Mouse (Mus musculus) stomach, embryonic 15.5 days (tissue): ENCODE measurements at regions not wholly inside any gene's neighbourhood (a gene's known extent, or its start where the extent isn't known, plus 50 kb on each side); places are given as distances from the start of the nearest gene placed in this dataset.

ENCODE experiments used
- ATAC-seq: fragments of 200-750 bp; cut with Nextera tagmentation; 2 replicates; pipeline ENCODE4 v1.8.0; 2017; ENCODE audit warnings: low read depth, moderate number of reproducible peaks, moderate TSS enrichment; ENCODE audit not compliant: insufficient read depth, low FRiP score
- H3K27ac ChIP-seq: fragments of 300-500 bp; sonication (generic); 2 replicates; pipeline ENCODE4 v1.5.1; 2015; ENCODE audit warnings: mild to moderate bottlenecking, inconsistent platforms
- H3K27me3 ChIP-seq: fragments of 300-500 bp; sonication (generic); replicated peaks from 2 replicates; pipeline ENCODE4 v1.6.1; 2015; ENCODE audit warnings: inconsistent platforms
- H3K36me3 ChIP-seq: fragments of 300-500 bp; sonication (generic); 2 replicates; pipeline ENCODE4 v1.6.1; 2015; ENCODE audit warnings: inconsistent platforms
- H3K4me1 ChIP-seq: fragments of 300-500 bp; sonication (generic); 2 replicates; pipeline ENCODE4 v1.6.1; 2015; ENCODE audit warnings: inconsistent platforms
- H3K4me2 ChIP-seq: fragments of 300-500 bp; sonication (generic); 2 replicates; pipeline ENCODE4 v1.6.1; 2015; ENCODE audit warnings: mild to moderate bottlenecking, inconsistent platforms
- H3K4me3 ChIP-seq: fragments of 300-500 bp; sonication (generic); replicated peaks from 2 replicates; pipeline ENCODE4 v1.5.1; 2015; ENCODE audit warnings: inconsistent platforms
- H3K9ac ChIP-seq: fragments of 300-500 bp; sonication (generic); 2 replicates; pipeline ENCODE4 v1.6.1; 2015; ENCODE audit warnings: inconsistent platforms
- H3K9me3 ChIP-seq: fragments of 300-500 bp; sonication (generic); 2 replicates; pipeline ENCODE4 v1.6.1; 2016; ENCODE audit warnings: inconsistent platforms
- WGBS: fragments of 180-500 bp; shearing (Covaris S2); methylation state at CpG from one replicate; pipeline ENCODE4 v1.1.7; 2015; 5-methylcytosine and 5-hydroxymethylcytosine counted together

DNA sequence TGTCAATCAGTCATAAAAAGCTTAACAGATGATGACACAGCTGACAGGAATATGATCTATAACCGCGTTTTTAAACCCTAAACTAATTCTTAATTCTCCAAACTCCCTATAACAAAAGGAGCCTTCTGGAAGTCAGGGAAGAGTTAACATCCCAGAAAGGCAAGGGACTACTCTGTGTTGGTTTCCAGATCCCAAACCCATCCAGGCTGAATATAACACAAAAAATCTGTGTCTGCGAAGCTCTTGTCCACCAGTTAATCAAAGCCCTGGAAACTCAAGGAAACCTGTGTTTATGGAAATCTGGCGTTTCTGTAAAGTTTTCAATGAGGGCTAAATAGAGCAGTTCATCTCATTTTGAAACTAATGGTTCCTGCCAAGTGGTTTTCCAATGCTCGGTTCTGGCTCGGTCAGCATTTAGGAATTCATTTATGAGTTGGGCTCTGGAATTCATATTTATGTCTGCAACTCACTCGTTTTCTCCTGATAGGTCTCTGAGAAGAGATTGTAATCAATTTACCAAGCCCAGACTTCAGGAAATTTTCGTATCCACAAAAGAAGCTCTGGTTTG is 199.8 kb downstream of the Hlx start:
- WGBS = 49% methylated on average over 8 of the region's 8 CpGs
- no peak overlapping the region for H3K27ac ChIP-seq
- no peak overlapping the region for H3K9ac ChIP-seq
- H3K27me3 ChIP-seq = no peaks in the 10 kb centered on the region
- H3K9me3 ChIP-seq = no peaks in the 10 kb centered on the region
- no peaks in the 10 kb centered on the region for H3K4me1 ChIP-seq
- H3K4me2 ChIP-seq = no peak overlapping the region
- no peak overlapping the region for H3K4me3 ChIP-seq
- ATAC-seq = no peak
- H3K36me3 ChIP-seq = no peaks in the 10 kb centered on the region

GRCm38 (mm10) chr1:184530606-184531320 is 201.7 kb downstream of the Hlx start:
- no peak for ATAC-seq
- Histone ChIP-seq H3K4me2 (no peak overlapping the region), H3K4me1 (no peaks in the 10 kb centered on the region), H3K9ac (no peak overlapping the region), H3K27me3 (no peaks in the 10 kb centered on the region), H3K9me3 (no peaks in the 10 kb centered on the region), H3K4me3 (no peak overlapping the region), H3K36me3 (no peaks in the 10 kb centered on the region), H3K27ac (no peak overlapping the region)
- 63% methylated on average over 3 of the region's 3 CpGs for WGBS

DNA sequence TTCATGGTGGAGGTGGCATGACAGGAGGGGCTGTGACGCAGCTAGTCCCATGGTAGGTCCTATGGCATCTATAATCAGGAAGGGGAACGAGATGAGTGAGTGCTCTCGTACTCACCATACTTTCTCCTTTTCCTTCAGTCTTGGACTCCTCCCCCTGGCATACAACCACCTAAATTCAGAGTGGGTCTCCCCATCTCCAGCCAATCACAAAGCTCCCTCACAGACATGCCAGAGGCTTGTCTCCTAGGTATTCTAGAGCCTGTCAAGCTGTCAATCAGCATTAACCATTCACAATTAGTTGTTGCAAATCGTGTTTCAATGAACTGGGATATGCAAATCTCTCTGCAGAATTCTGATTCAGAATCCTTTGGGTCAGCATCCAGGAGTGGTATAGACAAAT is 206.7 kb downstream of the Hlx start:
- Histone ChIP-seq H3K4me2 (no peak overlapping the region), H3K4me1 (no peaks in the 10 kb centered on the region), H3K27me3 (no peaks in the 10 kb centered on the region), H3K4me3 (no peak overlapping the region), H3K9ac (no peak overlapping the region), H3K9me3 (no peaks in the 10 kb centered on the region), H3K27ac (no peak overlapping the region), H3K36me3 (no peaks in the 10 kb centered on the region)
- ATAC-seq = no peak
- 79% methylated on average over 4 of the region's 4 CpGs for WGBS

DNA sequence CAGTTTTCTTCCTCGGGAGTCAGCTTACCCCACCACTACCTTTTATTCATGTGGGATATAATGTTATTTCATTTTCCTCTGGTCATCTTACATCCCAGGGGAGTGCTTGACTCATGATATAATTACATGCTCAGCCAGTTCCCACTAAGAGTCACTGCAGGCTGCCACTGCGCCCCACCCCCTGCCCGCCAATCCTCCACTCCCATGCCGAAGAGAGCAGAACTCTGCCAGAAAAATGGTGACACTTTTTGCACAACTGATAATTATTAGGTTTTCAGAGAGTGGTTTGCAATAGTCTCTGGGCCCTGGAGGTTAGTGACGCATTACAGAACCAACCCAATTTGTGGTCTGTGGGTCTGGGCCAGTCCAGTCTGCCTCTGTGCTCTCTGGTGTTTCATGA is 212.9 kb downstream of the Hlx start:
- WGBS = 74% methylated on average over 5 of the region's 5 CpGs
- H3K27ac ChIP-seq = no peak overlapping the region
- H3K4me1 ChIP-seq = no peaks in the 10 kb centered on the region
- H3K36me3 ChIP-seq = no peaks in the 10 kb centered on the region
- no peaks in the 10 kb centered on the region for H3K9me3 ChIP-seq
- no peak overlapping the region for H3K9ac ChIP-seq
- no peak overlapping the region for H3K4me3 ChIP-seq
- H3K27me3 ChIP-seq = no peaks in the 10 kb centered on the region
- ATAC-seq = no peak
- no peak overlapping the region for H3K4me2 ChIP-seq

DNA sequence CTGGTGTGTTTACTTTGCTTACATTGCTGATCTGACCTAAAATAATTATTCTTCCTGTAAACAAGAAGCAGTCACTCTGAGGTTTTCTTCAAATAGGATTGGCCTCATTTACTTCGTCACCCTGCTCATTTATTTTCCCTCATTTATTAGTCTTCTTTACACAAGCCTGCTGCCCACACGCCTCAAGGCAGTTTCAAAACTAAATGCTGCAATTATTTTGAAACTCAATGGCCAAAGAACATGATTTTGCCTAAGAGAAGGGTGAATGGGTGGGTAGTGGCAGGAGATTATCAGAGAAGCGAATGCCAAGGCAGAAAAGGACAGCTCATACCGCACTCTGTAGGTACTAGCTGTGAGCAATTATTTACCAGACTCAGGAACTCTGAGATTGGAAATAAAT is 227.8 kb downstream of the Hlx start:
- H3K4me1 ChIP-seq = no peaks in the 10 kb centered on the region
- H3K4me2 ChIP-seq = no peak overlapping the region
- no peaks in the 10 kb centered on the region for H3K36me3 ChIP-seq
- H3K9ac ChIP-seq = no peak overlapping the region
- H3K27me3 ChIP-seq = no peaks in the 10 kb centered on the region
- ATAC-seq = no peak
- H3K9me3 ChIP-seq = no peaks in the 10 kb centered on the region
- WGBS = 74% methylated on average over 4 of the region's 4 CpGs
- no peak overlapping the region for H3K4me3 ChIP-seq
- no peak overlapping the region for H3K27ac ChIP-seq

DNA sequence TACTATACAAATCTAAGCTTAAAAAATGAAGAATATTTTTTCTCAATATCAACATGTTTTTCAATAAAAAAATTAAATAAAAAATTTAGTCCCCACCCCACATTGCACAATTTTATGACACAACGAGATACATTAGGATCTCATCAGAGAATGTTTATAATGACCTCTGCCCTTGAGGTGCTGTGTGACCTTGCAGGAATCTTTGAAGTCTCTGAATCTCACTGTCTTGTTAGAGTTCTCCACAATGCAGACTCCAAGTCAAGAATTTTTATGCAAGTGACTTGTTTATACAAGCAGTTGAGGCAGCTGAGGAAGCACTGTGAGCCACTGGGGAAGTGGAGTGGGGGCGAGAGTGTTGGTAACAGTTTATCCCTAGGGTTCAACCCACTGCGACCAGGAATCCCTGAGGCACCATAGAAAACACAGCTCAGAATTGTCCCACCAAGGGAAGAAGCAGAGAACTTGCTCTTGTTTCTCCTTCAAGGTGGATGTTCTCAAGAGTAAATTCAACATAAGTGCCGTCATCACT is 228.5 kb downstream of the Hlx start:
- Histone ChIP-seq H3K27ac (no peak overlapping the region), H3K4me1 (no peaks in the 10 kb centered on the region), H3K27me3 (no peaks in the 10 kb centered on the region), H3K9me3 (no peaks in the 10 kb centered on the region), H3K36me3 (no peaks in the 10 kb centered on the region), H3K9ac (no peak overlapping the region), H3K4me3 (no peak overlapping the region), H3K4me2 (no peak overlapping the region)
- 78% methylated on average over 4 of the region's 4 CpGs for WGBS
- no peak for ATAC-seq

GRCm38 (mm10) chr1:184500702-184501101 is 231.7 kb downstream of the Hlx start:
- no peak overlapping the region for H3K4me3 ChIP-seq
- no peaks in the 10 kb centered on the region for H3K36me3 ChIP-seq
- no peak overlapping the region for H3K9ac ChIP-seq
- no peaks in the 10 kb centered on the region for H3K4me1 ChIP-seq
- no peaks in the 10 kb centered on the region for H3K9me3 ChIP-seq
- WGBS = 55% methylated on average over 5 of the region's 5 CpGs
- H3K4me2 ChIP-seq = no peak overlapping the region
- H3K27ac ChIP-seq = no peak overlapping the region
- H3K27me3 ChIP-seq = no peaks in the 10 kb centered on the region
- ATAC-seq = no peak

DNA sequence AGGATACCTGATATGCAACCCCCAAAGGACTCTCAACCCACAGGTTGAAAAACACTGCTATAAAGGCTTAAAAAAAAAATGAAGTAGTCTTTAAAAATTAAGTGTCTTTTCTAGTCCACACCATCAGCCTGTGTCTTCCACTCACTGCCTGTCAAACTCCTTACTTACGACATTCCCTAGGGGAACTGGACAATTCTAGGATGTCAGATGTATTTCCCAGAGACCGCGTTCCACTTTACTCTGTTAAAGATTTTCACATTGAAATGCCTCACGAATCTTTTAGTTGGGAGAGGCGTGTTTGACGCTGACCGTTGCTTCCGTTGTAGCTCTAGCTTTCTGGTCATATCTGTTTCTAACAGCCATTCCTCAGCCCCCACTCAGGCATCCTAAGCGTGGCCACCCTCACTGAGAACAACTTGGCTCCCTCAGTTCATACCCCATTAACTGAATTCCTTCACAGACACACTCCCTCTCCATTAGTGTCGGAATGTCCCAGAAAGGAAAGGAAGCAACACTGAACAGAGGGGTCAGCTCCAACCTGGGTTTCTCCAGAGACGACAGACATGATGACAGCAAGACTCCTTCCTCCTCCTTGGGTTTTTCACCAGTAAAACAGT is 233.4 kb downstream of the Hlx start:
- no peaks in the 10 kb centered on the region for H3K9me3 ChIP-seq
- H3K27me3 ChIP-seq = no peaks in the 10 kb centered on the region
- H3K4me3 ChIP-seq = no peak overlapping the region
- H3K4me1 ChIP-seq = no peaks in the 10 kb centered on the region
- 58% methylated on average over 11 of the region's 11 CpGs for WGBS
- no peak overlapping the region for H3K27ac ChIP-seq
- no peaks in the 10 kb centered on the region for H3K36me3 ChIP-seq
- H3K4me2 ChIP-seq = no peak overlapping the region
- no peak for ATAC-seq
- H3K9ac ChIP-seq = no peak overlapping the region

DNA sequence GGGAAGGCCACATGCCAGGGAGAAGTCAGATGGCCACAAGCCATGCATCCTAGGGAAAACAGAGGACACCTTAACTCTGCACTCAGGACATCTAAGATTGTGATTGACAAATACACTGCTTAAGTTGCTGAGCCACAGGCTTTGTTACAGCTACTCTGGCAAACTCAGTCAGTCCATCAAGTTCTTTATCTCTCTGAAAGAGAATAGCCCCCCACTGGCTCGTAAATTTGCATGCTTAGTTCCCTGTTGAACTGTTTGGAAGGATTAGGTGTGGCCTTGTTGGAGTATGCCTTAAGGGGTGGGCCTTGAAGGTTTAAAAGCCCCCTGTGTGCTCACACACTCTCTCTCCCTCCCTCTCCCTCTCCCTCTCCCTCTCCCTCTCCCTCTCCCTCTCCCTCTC is 235.4 kb downstream of the Hlx start:
- Histone ChIP-seq H3K4me1 (no peaks in the 10 kb centered on the region), H3K4me2 (no peak overlapping the region), H3K9ac (no peak overlapping the region), H3K27me3 (no peaks in the 10 kb centered on the region), H3K9me3 (no peaks in the 10 kb centered on the region), H3K4me3 (no peak overlapping the region), H3K36me3 (no peaks in the 10 kb centered on the region), H3K27ac (no peak overlapping the region)
- 31% methylated on average over 1 of the region's 1 CpGs for WGBS
- no peak for ATAC-seq

DNA sequence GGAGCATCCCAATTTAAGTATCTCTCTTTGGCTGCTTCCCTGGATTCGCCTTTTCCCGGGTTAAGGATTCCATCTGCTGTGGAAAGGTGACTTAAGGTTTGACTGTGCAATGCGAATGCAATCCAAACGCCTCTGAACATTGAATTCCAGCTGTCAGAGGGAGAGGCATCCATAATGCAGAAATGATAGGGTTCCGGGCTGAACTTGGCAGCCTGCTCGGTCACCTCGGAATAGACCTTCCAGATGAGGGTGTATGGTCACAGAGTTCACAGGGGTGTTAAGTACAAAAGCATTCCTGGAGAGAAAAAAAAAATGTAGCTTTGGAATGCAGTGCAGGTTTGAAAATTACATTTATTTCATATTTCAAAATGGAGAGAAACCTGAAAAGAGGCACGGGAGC is 238.6 kb downstream of the Hlx start:
- 59% methylated on average over 8 of the region's 8 CpGs for WGBS

DNA sequence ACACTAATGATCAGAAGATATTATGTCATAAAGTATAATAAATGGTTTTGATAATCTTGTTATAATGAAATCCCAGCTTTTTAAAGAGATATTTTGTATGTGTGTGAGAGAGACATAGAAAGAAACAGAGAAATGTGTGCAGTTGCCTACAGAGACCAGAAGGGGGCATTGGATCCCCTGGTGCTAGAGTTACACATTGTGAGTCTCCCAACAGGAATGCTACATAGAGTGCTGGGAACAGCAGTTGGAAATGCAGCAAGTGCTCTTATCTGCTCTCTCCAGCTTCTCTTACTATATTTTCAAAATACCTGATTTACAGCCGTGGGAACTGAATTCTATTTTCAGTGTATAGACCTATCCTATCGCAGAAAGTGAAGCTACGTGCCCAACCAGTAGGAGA is 240.3 kb downstream of the Hlx start:
- WGBS = 94% methylated on average over 3 of the region's 3 CpGs
- H3K27me3 ChIP-seq = no peaks in the 10 kb centered on the region
- H3K4me1 ChIP-seq = no peaks in the 10 kb centered on the region
- H3K9ac ChIP-seq = no peak overlapping the region
- no peak overlapping the region for H3K27ac ChIP-seq
- no peaks in the 10 kb centered on the region for H3K36me3 ChIP-seq
- ATAC-seq = no peak
- no peak overlapping the region for H3K4me3 ChIP-seq
- H3K9me3 ChIP-seq = no peaks in the 10 kb centered on the region
- H3K4me2 ChIP-seq = no peak overlapping the region

More for the DNA sequence above, 238.6 kb downstream of the Hlx start:
- Histone ChIP-seq H3K27me3 (no peaks in the 10 kb centered on the region), H3K36me3 (no peaks in the 10 kb centered on the region), H3K27ac (no peak overlapping the region), H3K4me1 (no peaks in the 10 kb centered on the region), H3K4me3 (no peak overlapping the region), H3K4me2 (no peak overlapping the region), H3K9me3 (no peaks in the 10 kb centered on the region), H3K9ac (no peak overlapping the region)
- ATAC-seq = no peak

GRCm38 (mm10) chr1:184491252-184491651 is 241.2 kb downstream of the Hlx start:
- Histone ChIP-seq H3K36me3 (no peaks in the 10 kb centered on the region), H3K4me3 (no peak overlapping the region), H3K27ac (no peak overlapping the region), H3K27me3 (no peaks in the 10 kb centered on the region), H3K4me2 (no peak overlapping the region), H3K9ac (no peak overlapping the region), H3K9me3 (no peaks in the 10 kb centered on the region), H3K4me1 (no peaks in the 10 kb centered on the region)
- WGBS = 74% methylated on average over 4 of the region's 4 CpGs
- ATAC-seq = no peak
